Mouse (Mus musculus) stomach, embryonic 14.5 days (tissue): Measurements from ENCODE around the gene Majin. TPM values are rescaled to one million over a fixed set of nuclear protein-coding genes. Genes with fewer than 3 reads are reported as not detected.

Experiments used
- ATAC-seq: fragments of 200-750 bp; cut with Nextera tagmentation; 2 replicates; pipeline ENCODE4 v1.8.0; 2017; ENCODE audit warnings: low read depth, moderate TSS enrichment; ENCODE audit not compliant: insufficient number of reproducible peaks, insufficient read depth, low FRiP score
- H3K27ac ChIP-seq: fragments of 300-500 bp; sonication (generic); 2 replicates; pipeline ENCODE4 v1.5.1; 2014; ENCODE audit warnings: mild to moderate bottlenecking, low read length, moderate library complexity, mixed read lengths
- H3K27me3 ChIP-seq: fragments of 300-500 bp; sonication (generic); 2 replicates; pipeline ENCODE4 v1.6.1; 2014; ENCODE audit warnings: low read length, control low read depth, mixed read lengths; ENCODE audit not compliant: control insufficient read depth, insufficient read depth
- H3K36me3 ChIP-seq: fragments of 300-500 bp; sonication (generic); 2 replicates; pipeline ENCODE4 v1.6.1; 2014; ENCODE audit warnings: mild to moderate bottlenecking, control low read depth, low read length, moderate library complexity, mixed read lengths; ENCODE audit not compliant: control insufficient read depth, insufficient read depth
- H3K4me1 ChIP-seq: fragments of 300-500 bp; sonication (generic); 2 replicates; pipeline ENCODE4 v1.6.1; 2014; ENCODE audit warnings: low read length, control low read depth, mixed read lengths; ENCODE audit not compliant: control insufficient read depth, insufficient read depth
- H3K4me2 ChIP-seq: fragments of 300-500 bp; sonication (generic); replicated peaks from 2 replicates; pipeline ENCODE4 v1.6.1; 2014; ENCODE audit warnings: low read depth, low read length, control low read depth
- H3K4me3 ChIP-seq: fragments of 300-500 bp; sonication (generic); 2 replicates; pipeline ENCODE4 v1.5.1; 2014; ENCODE audit warnings: low read depth, low read length, control low read depth
- H3K9ac ChIP-seq: fragments of 300-500 bp; sonication (generic); replicated peaks from 2 replicates; pipeline ENCODE4 v1.6.1; 2014; ENCODE audit warnings: low read depth, mild to moderate bottlenecking, control low read depth, low read length, moderate library complexity, mixed read lengths
- H3K9me3 ChIP-seq: fragments of 300-500 bp; sonication (generic); 2 replicates; pipeline ENCODE4 v1.6.1; 2016; ENCODE audit warnings: low read depth, low read length, control low read depth; ENCODE audit not compliant: control insufficient read depth
- WGBS: fragments of 180-500 bp; shearing (Covaris S2); extraction: QIAGEN DNeasy Blood & Tissue Kit; methylation state at CpG from one replicate; pipeline ENCODE4 v1.1.7; 2014; 5-methylcytosine and 5-hydroxymethylcytosine counted together
- polyA plus RNA-seq: library from polyadenylated mRNA; unstranded; fragments of >200 nt; fragmentation: Nextera tagmentation; extraction: Ambion mirVana; gene quantifications from 2 replicates; pipeline ENCODE4 v1.2.1, GENCODE M21; 2014

The Majin gene
- polyA plus RNA-seq, 1 experiment from 2014 or later: not detected

GRCm38 (mm10) chr19:6156372-6156771 lies 27.8 kb upstream of the Majin start:
- Histone ChIP-seq H3K36me3 (no peaks in the 10 kb centered on the region), H3K9me3 (no peaks in the 10 kb centered on the region), H3K27me3 (no peaks in the 10 kb centered on the region), H3K4me3 (no peak overlapping the region), H3K9ac (no peak overlapping the region), H3K27ac (no peak overlapping the region), H3K4me2 (no peak overlapping the region), H3K4me1 (no peaks in the 10 kb centered on the region)
- 66% methylated on average over 8 of the region's 8 CpGs for WGBS
- no peak for ATAC-seq

GRCm38 (mm10) chr19:6157220-6157619 lies 27.0 kb upstream of the Majin start:
- ATAC-seq: no peak
- no peaks in the 10 kb centered on the region for H3K36me3 ChIP-seq
- H3K4me2 ChIP-seq: no peak overlapping the region
- H3K27me3 ChIP-seq: no peaks in the 10 kb centered on the region
- H3K27ac ChIP-seq: no peak overlapping the region
- no peaks in the 10 kb centered on the region for H3K4me1 ChIP-seq
- 70% methylated on average over 6 of the region's 6 CpGs for WGBS
- no peak overlapping the region for H3K4me3 ChIP-seq
- no peaks in the 10 kb centered on the region for H3K9me3 ChIP-seq
- H3K9ac ChIP-seq: no peak overlapping the region

- H3K27me3 ChIP-seq: no peaks in the 10 kb centered on the region
- no peaks in the 10 kb centered on the region for H3K9me3 ChIP-seq
- no peak for ATAC-seq
- 0 out of 2 replicates have a peak, but pooled peaks cover 2% of the 10 kb centered on the region for H3K4me1 ChIP-seq
- H3K27ac ChIP-seq: no peak overlapping the region
- no peaks in the 10 kb centered on the region for H3K36me3 ChIP-seq
- no peak overlapping the region for H3K4me3 ChIP-seq
- H3K9ac ChIP-seq: no peak overlapping the region
- 63% methylated on average over 10 of the region's 10 CpGs for WGBS
- no peak overlapping the region for H3K4me2 ChIP-seq
Observed at GRCm38 (mm10) chr19:6163872-6164547, 20.2 kb upstream of the Majin start.

DNA sequence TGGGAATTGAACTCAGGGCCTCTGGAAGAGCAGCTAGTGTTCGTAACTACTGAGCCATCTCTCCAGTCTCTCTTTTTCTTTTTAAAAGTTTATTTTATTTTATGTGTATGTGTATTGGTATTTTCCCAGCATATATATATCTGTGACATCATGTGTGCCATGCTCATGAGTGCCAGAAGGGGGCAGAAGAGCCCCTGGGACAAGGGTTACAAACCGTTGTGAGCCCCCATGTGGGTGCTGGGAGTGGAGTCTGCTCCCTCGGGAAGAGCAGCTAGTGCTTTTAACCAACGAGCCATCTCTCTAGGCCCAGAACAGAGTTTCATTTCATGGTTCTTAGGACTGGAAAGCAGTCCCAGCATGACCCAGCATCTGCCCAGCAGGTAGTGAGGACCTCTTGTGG lies 17.4 kb upstream of the Majin start:
- ATAC-seq: no peak
- 0 out of 2 replicates have a peak, but pooled peaks cover 2% of the 10 kb centered on the region for H3K4me1 ChIP-seq
- whole genome bisulfite sequencing: 75% methylated on average over 4 of the region's 4 CpGs

DNA sequence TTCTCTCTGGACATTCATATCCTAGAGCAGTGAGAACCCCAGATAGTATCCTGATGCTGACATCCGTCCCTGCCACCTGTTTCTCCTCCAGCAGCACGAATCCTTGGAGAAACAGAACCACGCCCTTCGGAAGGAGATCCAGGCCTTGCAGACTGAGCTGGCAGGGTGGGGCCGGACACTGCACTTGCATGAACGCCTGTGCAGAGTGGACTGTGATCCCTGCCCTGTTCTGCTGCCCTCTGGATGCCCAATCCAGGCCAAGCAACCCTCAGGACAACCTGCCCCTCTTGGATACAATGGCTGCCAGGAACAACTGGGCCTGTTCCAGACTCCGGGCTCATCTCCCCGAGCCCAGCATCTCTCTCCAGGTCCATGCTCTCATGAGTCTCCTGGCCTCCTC lies 13.0 kb upstream of the Majin start:
- Histone ChIP-seq H3K27ac (no peak overlapping the region), H3K9ac (no peak overlapping the region), H3K4me1 (no peaks in the 10 kb centered on the region), H3K9me3 (no peaks in the 10 kb centered on the region), H3K36me3 (no peaks in the 10 kb centered on the region), H3K27me3 (no peaks in the 10 kb centered on the region), H3K4me3 (no peak overlapping the region), H3K4me2 (no peak overlapping the region)
- ATAC-seq: no peak
- 81% methylated on average over 8 of the region's 8 CpGs for WGBS

More for the DNA sequence above, 17.4 kb upstream of the Majin start:
- Histone ChIP-seq H3K9me3 (no peaks in the 10 kb centered on the region), H3K36me3 (no peaks in the 10 kb centered on the region), H3K27me3 (no peaks in the 10 kb centered on the region), H3K4me3 (no peak overlapping the region), H3K4me2 (no peak overlapping the region), H3K9ac (no peak overlapping the region), H3K27ac (no peak overlapping the region)

- no peak overlapping the region for H3K9ac ChIP-seq
- WGBS: 8% methylated on average over 5 of the region's 5 CpGs
- H3K4me2 ChIP-seq: no peak overlapping the region
- H3K9me3 ChIP-seq: no peaks in the 10 kb centered on the region
- no peak overlapping the region for H3K4me3 ChIP-seq
- no peak; the same call in 1 of the 2 replicates for ATAC-seq
- no peaks in the 10 kb centered on the region for H3K4me1 ChIP-seq
- H3K36me3 ChIP-seq: no peaks in the 10 kb centered on the region
- H3K27ac ChIP-seq: no peak overlapping the region
- H3K27me3 ChIP-seq: no peaks in the 10 kb centered on the region
Observed at GRCm38 (mm10) chr19:6174771-6175170, 9.4 kb upstream of the Majin start.

DNA sequence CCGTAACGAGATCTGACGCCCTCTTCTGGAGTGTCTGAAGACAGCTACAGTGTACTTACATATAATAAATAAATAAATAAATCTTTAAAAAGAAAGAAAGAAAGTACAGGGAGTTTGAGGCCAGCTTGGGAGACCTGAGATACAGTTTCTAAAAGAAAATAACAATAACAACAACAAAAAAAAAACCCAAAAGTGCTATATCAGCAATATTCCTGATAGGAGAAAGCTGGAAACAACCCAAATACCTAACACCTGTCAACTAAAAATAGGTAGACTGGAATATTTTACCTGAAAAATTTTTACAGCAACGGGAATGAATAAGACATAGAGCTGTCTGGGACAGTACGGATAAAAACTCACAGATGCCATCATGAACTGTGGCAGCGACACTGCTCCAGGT lies 5.4 kb upstream of the Majin start:
- 87% methylated on average over 4 of the region's 6 CpGs for WGBS
- H3K4me3 ChIP-seq: no peak overlapping the region
- no peak overlapping the region for H3K4me2 ChIP-seq
- no peak overlapping the region for H3K27ac ChIP-seq
- H3K36me3 ChIP-seq: no peaks in the 10 kb centered on the region
- H3K27me3 ChIP-seq: no peaks in the 10 kb centered on the region
- no peaks in the 10 kb centered on the region for H3K9me3 ChIP-seq
- no peak for ATAC-seq
- H3K9ac ChIP-seq: no peak overlapping the region
- H3K4me1 ChIP-seq: no peaks in the 10 kb centered on the region

- Histone ChIP-seq H3K4me3 (no peak overlapping the region), H3K9me3 (no peaks in the 10 kb centered on the region), H3K4me1 (no peaks in the 10 kb centered on the region), H3K4me2 (no peak overlapping the region), H3K27me3 (no peaks in the 10 kb centered on the region), H3K27ac (no peak overlapping the region), H3K9ac (no peak overlapping the region), H3K36me3 (no peaks in the 10 kb centered on the region)
- ATAC-seq: no peak
- 8% methylated on average over 5 of the region's 5 CpGs for WGBS
Observed at GRCm38 (mm10) chr19:6181629-6182028, 2.6 kb upstream of the Majin start.

DNA sequence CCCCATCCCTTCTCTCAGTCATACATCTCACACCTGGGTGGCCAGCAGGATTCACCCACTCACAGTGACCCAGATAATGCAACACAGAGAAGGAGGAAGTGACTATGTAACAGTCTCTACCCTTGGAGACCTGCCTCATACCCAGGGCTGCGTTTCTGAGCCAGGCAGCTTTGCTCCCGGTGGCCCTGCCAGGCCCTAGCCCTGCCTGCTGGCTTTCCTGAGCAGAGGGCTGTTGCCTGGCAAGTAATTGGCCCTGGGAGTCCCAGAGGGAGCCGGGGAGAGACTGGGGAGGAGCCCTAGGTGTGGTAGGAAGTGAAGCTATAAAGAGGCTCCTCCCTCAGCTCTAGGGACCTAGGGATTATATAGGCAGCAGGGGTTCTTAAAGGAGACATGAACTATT lies 1.7 kb upstream of the Majin start:
- H3K27ac ChIP-seq: no peak overlapping the region
- H3K9me3 ChIP-seq: no peaks in the 10 kb centered on the region
- no peak overlapping the region for H3K9ac ChIP-seq
- H3K4me3 ChIP-seq: no peak overlapping the region
- no peak for ATAC-seq
- H3K4me1 ChIP-seq: no peaks in the 10 kb centered on the region
- 28% methylated on average over 3 of the region's 3 CpGs for WGBS
- no peaks in the 10 kb centered on the region for H3K27me3 ChIP-seq
- no peak overlapping the region for H3K4me2 ChIP-seq
- H3K36me3 ChIP-seq: no peaks in the 10 kb centered on the region
